Mouse (Mus musculus): ENCODE data around the gene Klk1b21. TPM values are rescaled to one million over a fixed set of nuclear protein-coding genes. Genes with fewer than 3 reads are reported as not detected.
"Not testable (repeated sequence)": the region's sequence is repeated elsewhere in the genome, so short reads cannot be mapped to it uniquely, and the experiment has no call there.

Klk1b21 gene
- polyA plus RNA-seq (2014; fragmentation: Nextera tagmentation; extraction: Ambion mirVana): not detected in 2 replicates

DNA sequence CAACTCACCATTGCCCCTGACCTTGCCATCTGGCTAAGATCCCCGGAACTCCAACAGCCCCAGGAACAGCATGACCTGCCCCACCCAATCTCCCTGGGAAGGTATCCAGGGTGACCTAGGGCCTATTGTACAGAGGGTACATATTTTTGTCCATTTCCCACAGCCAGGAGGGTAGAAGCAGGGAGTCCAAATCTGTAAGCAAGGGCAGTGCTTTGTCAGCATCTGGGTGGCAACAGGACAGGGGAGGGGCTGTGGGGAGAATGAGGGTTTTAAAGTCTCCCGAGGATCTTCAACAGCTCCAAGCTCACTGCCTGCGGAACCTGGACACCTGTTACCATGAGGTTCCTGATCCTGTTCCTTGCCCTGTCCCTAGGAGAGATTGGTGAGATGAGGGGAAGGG lies at the start of gene Klk1b21:
Gene Klk1b21 (plus strand): TSS at position 301 of the 400 bp plus-strand sequence.
- H3K36me3 ChIP-seq (ENCODE audit: control insufficient read depth, insufficient read depth, low read length); H3K27me3 ChIP-seq (replicated peaks; ENCODE audit: control insufficient read depth, insufficient read depth, low read length); DNase-seq (ENCODE audit: low spot score); H3K4me1 ChIP-seq (ENCODE audit: control insufficient read depth, insufficient read depth, low read length); H3K4me2 ChIP-seq (ENCODE audit: low read length); H3K4me3 ChIP-seq (ENCODE audit: low read depth, low read length); H3K9ac ChIP-seq (ENCODE audit: low read length); H3K9me3 ChIP-seq (replicated peaks; ENCODE audit: control insufficient read depth, low read length); ATAC-seq; H3K27ac ChIP-seq (ENCODE audit: low read depth, low read length): not testable (repeated sequence)
- 78% methylated on average over 3 of the region's 3 CpGs for WGBS

DNA sequence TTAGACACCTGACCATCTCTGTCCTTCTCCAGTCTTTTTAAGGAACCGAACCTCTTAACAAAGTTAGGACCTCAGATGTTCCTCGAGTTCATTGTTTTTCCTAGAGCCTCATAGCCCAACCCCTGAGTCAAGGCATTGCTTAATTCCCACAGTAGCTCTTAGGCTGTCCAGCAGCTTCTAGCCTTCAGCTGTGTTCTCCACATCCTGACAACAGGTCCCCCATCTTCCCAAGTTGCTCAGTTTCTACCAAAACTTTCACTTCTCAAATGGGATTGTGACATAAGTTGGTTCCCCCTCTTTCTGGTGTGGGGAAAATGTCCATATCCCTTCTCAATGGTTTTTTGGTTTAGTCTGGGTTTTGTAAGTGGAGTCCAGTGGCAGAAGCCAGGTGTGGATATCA lies 30.0 kb upstream of the Klk1b21 start:
- Histone ChIP-seq H3K4me2 (ENCODE audit: low read length) (no peak overlapping the region), H3K4me3 (ENCODE audit: low read depth, low read length) (no peak overlapping the region), H3K27me3 (replicated peaks; ENCODE audit: control insufficient read depth, insufficient read depth, low read length) (no peaks in the 10 kb centered on the region), H3K27ac (ENCODE audit: low read depth, low read length) (no peak overlapping the region), H3K4me1 (ENCODE audit: control insufficient read depth, insufficient read depth, low read length) (no peaks in the 10 kb centered on the region), H3K9me3 (replicated peaks; ENCODE audit: control insufficient read depth, low read length) (no peaks in the 10 kb centered on the region), H3K36me3 (ENCODE audit: control insufficient read depth, insufficient read depth, low read length) (no peaks in the 10 kb centered on the region), H3K9ac (ENCODE audit: low read length) (no peak overlapping the region)
- 72% methylated on average over 2 of the region's 2 CpGs for WGBS
- ATAC-seq: no peak
- no peak for DNase-seq (ENCODE audit: low spot score)

DNA sequence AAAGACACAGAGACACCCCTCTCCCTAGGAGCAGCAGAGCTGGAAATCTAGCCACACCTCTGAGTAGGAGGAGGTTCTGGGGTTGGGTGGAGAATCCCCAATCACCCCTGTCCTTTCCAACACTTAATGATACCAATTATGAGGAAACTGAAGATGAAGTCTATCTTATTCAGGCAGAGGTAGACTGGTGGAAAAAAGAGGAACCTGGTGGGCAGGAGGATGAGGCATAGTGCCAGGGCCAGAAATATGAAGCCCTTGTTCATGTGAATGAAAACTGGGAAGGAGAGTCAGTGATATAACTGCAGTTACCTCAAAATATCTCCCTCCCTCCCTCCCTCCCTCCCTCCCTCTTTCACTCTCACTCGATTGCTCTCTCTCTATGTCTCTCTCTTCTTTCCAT lies 24.4 kb upstream of the Klk1b21 start:
- 100% methylated on average over 1 of the region's 1 CpGs for WGBS
- no peaks in the 10 kb centered on the region for H3K27me3 ChIP-seq (replicated peaks; ENCODE audit: control insufficient read depth, insufficient read depth, low read length)
- no peaks in the 10 kb centered on the region for H3K4me1 ChIP-seq (ENCODE audit: control insufficient read depth, insufficient read depth, low read length)
- no peaks in the 10 kb centered on the region for H3K9me3 ChIP-seq (replicated peaks; ENCODE audit: control insufficient read depth, low read length)
- no peaks in the 10 kb centered on the region for H3K36me3 ChIP-seq (ENCODE audit: control insufficient read depth, insufficient read depth, low read length)
- no peak overlapping the region for H3K4me3 ChIP-seq (ENCODE audit: low read depth, low read length)
- H3K4me2 ChIP-seq (ENCODE audit: low read length): no peak overlapping the region
- ATAC-seq (no peak), DNase-seq (ENCODE audit: low spot score) (no peak)
- H3K27ac ChIP-seq (ENCODE audit: low read depth, low read length): no peak overlapping the region
- no peak overlapping the region for H3K9ac ChIP-seq (ENCODE audit: low read length)

DNA sequence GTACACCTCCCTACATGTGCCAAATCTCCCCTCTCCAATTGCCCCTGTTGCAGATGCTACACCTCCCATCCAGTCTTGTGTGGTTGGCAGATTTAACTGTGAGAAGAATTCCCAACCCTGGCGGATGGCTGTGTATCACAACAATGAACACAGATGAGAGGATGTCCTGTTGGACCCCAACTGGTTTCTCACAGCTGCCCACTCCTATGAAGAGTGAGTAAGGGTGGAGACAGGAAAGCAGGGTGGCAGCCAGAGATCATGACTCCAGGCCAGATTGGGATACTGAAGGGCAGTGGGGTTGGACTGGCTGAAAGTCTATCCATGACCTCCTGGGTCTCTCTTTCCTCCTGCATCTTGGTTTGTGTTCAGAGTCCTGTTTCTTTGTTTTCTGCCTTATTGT lies 6.0 kb upstream of the Klk1b21 start:
- WGBS: 94% methylated on average over 1 of the region's 1 CpGs
- Histone ChIP-seq H3K27ac (ENCODE audit: low read depth, low read length) (no peak overlapping the region), H3K4me1 (ENCODE audit: control insufficient read depth, insufficient read depth, low read length) (no peaks in the 10 kb centered on the region), H3K27me3 (replicated peaks; ENCODE audit: control insufficient read depth, insufficient read depth, low read length) (no peaks in the 10 kb centered on the region), H3K4me2 (ENCODE audit: low read length) (no peak overlapping the region), H3K4me3 (ENCODE audit: low read depth, low read length) (no peak overlapping the region), H3K9me3 (replicated peaks; ENCODE audit: control insufficient read depth, low read length) (no peaks in the 10 kb centered on the region), H3K36me3 (ENCODE audit: control insufficient read depth, insufficient read depth, low read length) (no peaks in the 10 kb centered on the region), H3K9ac (ENCODE audit: low read length) (no peak overlapping the region)
- ATAC-seq: no peak
- DNase-seq (ENCODE audit: low spot score): no peak

DNA sequence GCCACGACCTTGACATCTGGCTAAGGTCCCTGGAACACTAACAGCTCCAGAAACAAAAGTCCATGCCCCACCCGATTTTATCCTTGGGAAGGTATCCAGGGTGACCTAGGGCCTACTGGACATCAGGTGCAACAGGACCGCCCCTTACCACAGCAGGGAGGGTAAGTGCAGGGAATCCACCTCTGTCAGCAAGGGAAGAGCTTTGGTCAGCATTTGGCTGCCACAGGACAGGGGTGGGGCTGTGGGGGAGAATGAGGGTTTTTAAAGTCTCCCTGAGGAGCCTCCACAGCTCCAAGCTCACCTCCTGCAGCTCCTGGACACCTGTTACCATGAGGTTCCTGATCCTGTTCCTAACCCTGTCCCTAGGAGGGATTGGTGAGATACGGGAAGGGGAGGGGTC lies 10.2 kb downstream of the Klk1b21 start, which contains the start of gene Klk1b22:
Gene Klk1b22 (plus strand): TSS at position 301 of the 400 bp plus-strand sequence.
- ATAC-seq (no peak), DNase-seq (ENCODE audit: low spot score) (no peak)
- Histone ChIP-seq H3K4me1 (ENCODE audit: control insufficient read depth, insufficient read depth, low read length) (no peaks in the 10 kb centered on the region), H3K4me2 (ENCODE audit: low read length) (no peak within 1 kb of the TSS), H3K9me3 (replicated peaks; ENCODE audit: control insufficient read depth, low read length) (no peaks in the 10 kb centered on the region), H3K27me3 (replicated peaks; ENCODE audit: control insufficient read depth, insufficient read depth, low read length) (no peaks in the 10 kb centered on the region), H3K36me3 (ENCODE audit: control insufficient read depth, insufficient read depth, low read length) (no peaks in the 10 kb centered on the region), H3K4me3 (ENCODE audit: low read depth, low read length) (no peak within 1 kb of the TSS), H3K27ac (ENCODE audit: low read depth, low read length) (no peak within 1 kb of the TSS), H3K9ac (ENCODE audit: low read length) (no peak within 1 kb of the TSS)
- 65% methylated on average over 4 of the region's 4 CpGs for WGBS

DNA sequence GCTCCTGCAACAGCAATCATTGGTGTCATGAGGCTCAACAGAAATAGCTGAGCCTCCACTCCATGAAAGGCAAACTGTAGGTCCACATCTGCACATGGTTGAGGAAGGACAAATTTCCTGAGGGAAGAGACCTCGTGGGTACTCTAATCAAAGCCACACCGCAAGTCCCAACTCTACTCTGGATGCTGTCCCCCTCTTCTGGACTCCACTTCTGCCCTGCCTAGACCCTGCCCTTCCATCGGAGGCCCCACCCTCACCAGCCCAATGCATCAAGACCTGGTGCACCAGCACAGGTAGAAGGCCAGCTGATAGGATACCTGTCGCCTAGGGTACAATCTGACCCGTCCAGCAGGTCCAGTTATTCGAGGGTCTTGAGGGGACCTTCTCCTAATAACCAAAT lies 21.3 kb downstream of the Klk1b21 start:
- WGBS: 89% methylated on average over 6 of the region's 6 CpGs
- ATAC-seq: no peak
- Histone ChIP-seq H3K4me2 (ENCODE audit: low read length) (no peak overlapping the region), H3K9ac (ENCODE audit: low read length) (no peak overlapping the region), H3K27ac (ENCODE audit: low read depth, low read length) (no peak overlapping the region), H3K4me3 (ENCODE audit: low read depth, low read length) (no peak overlapping the region), H3K36me3 (ENCODE audit: control insufficient read depth, insufficient read depth, low read length) (no peaks in the 10 kb centered on the region), H3K9me3 (replicated peaks; ENCODE audit: control insufficient read depth, low read length) (no peaks in the 10 kb centered on the region), H3K27me3 (replicated peaks; ENCODE audit: control insufficient read depth, insufficient read depth, low read length) (no peaks in the 10 kb centered on the region), H3K4me1 (ENCODE audit: control insufficient read depth, insufficient read depth, low read length) (no peaks in the 10 kb centered on the region)
- no peak for DNase-seq (ENCODE audit: low spot score)

DNA sequence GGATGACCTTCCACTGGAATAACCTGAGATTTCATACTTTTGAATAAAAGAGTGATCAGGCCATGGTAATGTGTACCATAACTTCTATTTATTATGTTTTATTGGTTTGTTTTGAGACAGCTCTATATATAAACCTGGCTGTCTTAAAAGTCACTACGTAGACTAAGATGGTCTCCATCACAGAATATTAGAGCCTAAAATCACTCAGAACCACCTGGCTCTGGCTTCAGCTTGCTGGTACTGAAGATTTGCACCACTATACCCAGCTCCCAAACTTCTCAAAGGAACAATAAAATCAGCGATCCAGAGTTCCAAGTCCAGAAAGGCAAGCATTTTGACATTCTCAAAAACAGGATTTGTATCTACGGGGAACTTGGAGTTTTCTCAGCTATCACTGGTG lies 34.3 kb downstream of the Klk1b21 start, which contains the start of gene Klk1b16:
Gene Klk1b16 (plus strand): TSS at position 301 of the 400 bp plus-strand sequence.
- no peak within 1 kb of the TSS for H3K4me2 ChIP-seq (ENCODE audit: low read length)
- ATAC-seq (no peak), DNase-seq (ENCODE audit: low spot score) (no peak)
- H3K9ac ChIP-seq (ENCODE audit: low read length): no peak within 1 kb of the TSS
- no peaks in the 10 kb centered on the region for H3K27me3 ChIP-seq (replicated peaks; ENCODE audit: control insufficient read depth, insufficient read depth, low read length)
- no peak within 1 kb of the TSS for H3K4me3 ChIP-seq (ENCODE audit: low read depth, low read length)
- H3K36me3 ChIP-seq (ENCODE audit: control insufficient read depth, insufficient read depth, low read length): no peaks in the 10 kb centered on the region
- H3K4me1 ChIP-seq (ENCODE audit: control insufficient read depth, insufficient read depth, low read length): no peaks in the 10 kb centered on the region
- no peaks in the 10 kb centered on the region for H3K9me3 ChIP-seq (replicated peaks; ENCODE audit: control insufficient read depth, low read length)
- no peak within 1 kb of the TSS for H3K27ac ChIP-seq (ENCODE audit: low read depth, low read length)
- WGBS: 95% methylated on average over 3 of the region's 3 CpGs

Other genes with a start within 250 kb of the Klk1b21 start
- 0.69 and 0.86 TPM in 2 replicates for gene Klk4, start 221.2 kb upstream of the Klk1b21 start, polyA plus RNA-seq (2014; fragmentation: Nextera tagmentation; extraction: Ambion mirVana)
- gene Klk15, start 168.6 kb upstream of the Klk1b21 start, polyA plus RNA-seq (2014; fragmentation: Nextera tagmentation; extraction: Ambion mirVana): not detected in 2 replicates
- gene Klk1b8, start 151.7 kb upstream of the Klk1b21 start, polyA plus RNA-seq (2014; fragmentation: Nextera tagmentation; extraction: Ambion mirVana): not detected in 2 replicates
- gene Klk1b1, start 135.6 kb upstream of the Klk1b21 start, polyA plus RNA-seq (2014; fragmentation: Nextera tagmentation; extraction: Ambion mirVana): not detected in 2 replicates
- not detected in 2 replicates for gene Klk1b9, start 126.3 kb upstream of the Klk1b21 start, polyA plus RNA-seq (2014; fragmentation: Nextera tagmentation; extraction: Ambion mirVana)
- gene Klk1b11, start 106.5 kb upstream of the Klk1b21 start, polyA plus RNA-seq (2014; fragmentation: Nextera tagmentation; extraction: Ambion mirVana): not detected in 2 replicates
- gene Klk1b26, start 90.2 kb upstream of the Klk1b21 start, polyA plus RNA-seq (2014; fragmentation: Nextera tagmentation; extraction: Ambion mirVana): not detected in 2 replicates
- not detected in 2 replicates for gene Klk1b27, start 50.0 kb upstream of the Klk1b21 start, polyA plus RNA-seq (2014; fragmentation: Nextera tagmentation; extraction: Ambion mirVana)
- not detected in 2 replicates for gene Klk1b22, start 10.3 kb downstream of the Klk1b21 start, polyA plus RNA-seq (2014; fragmentation: Nextera tagmentation; extraction: Ambion mirVana)
- not detected in 2 replicates for gene Klk1b16, start 34.4 kb downstream of the Klk1b21 start, polyA plus RNA-seq (2014; fragmentation: Nextera tagmentation; extraction: Ambion mirVana)
- gene Klk1b24, start 85.9 kb downstream of the Klk1b21 start, polyA plus RNA-seq (2014; fragmentation: Nextera tagmentation; extraction: Ambion mirVana): not detected in 2 replicates
- not detected in 2 replicates for gene Klk1b3, start 95.9 kb downstream of the Klk1b21 start, polyA plus RNA-seq (2014; fragmentation: Nextera tagmentation; extraction: Ambion mirVana)
- not detected in 2 replicates for gene Klk1b4, start 105.1 kb downstream of the Klk1b21 start, polyA plus RNA-seq (2014; fragmentation: Nextera tagmentation; extraction: Ambion mirVana)
- not detected in 2 replicates for gene Klk1b5, start 113.6 kb downstream of the Klk1b21 start, polyA plus RNA-seq (2014; fragmentation: Nextera tagmentation; extraction: Ambion mirVana)
- not detected in 2 replicates for gene Klk1, start 123.0 kb downstream of the Klk1b21 start, polyA plus RNA-seq (2014; fragmentation: Nextera tagmentation; extraction: Ambion mirVana)
- gene Gm36864, start 133.8 kb downstream of the Klk1b21 start, polyA plus RNA-seq (2014; fragmentation: Nextera tagmentation; extraction: Ambion mirVana): not detected in 2 replicates
- 1.9 and 2.4 TPM in 2 replicates for gene 1700028J19Rik, start 144.4 kb downstream of the Klk1b21 start, polyA plus RNA-seq (2014; fragmentation: Nextera tagmentation; extraction: Ambion mirVana)
- gene 2410002F23Rik, start 144.4 kb downstream of the Klk1b21 start, polyA plus RNA-seq (2014; fragmentation: Nextera tagmentation; extraction: Ambion mirVana): 162 and 186 TPM in 2 replicates
- not detected in 2 replicates for gene Acp4, start 155.1 kb downstream of the Klk1b21 start, polyA plus RNA-seq (2014; fragmentation: Nextera tagmentation; extraction: Ambion mirVana)
- not detected in 2 replicates for gene Gm15517, start 159.1 kb downstream of the Klk1b21 start, polyA plus RNA-seq (2014; fragmentation: Nextera tagmentation; extraction: Ambion mirVana)
- gene Clec11a, start 204.6 kb downstream of the Klk1b21 start, polyA plus RNA-seq (2014; fragmentation: Nextera tagmentation; extraction: Ambion mirVana): 3.7 and 4.5 TPM in 2 replicates
- gene Shank1, start 207.9 kb downstream of the Klk1b21 start, polyA plus RNA-seq (2014; fragmentation: Nextera tagmentation; extraction: Ambion mirVana): 9.5 and 15.1 TPM in 2 replicates

Measured in forebrain, embryonic 14.5 days (tissue).